Mouse (Mus musculus) liver, postnatal 0 days (tissue): ENCODE measurements around the gene Adtrp. TPM values are rescaled to one million over a fixed set of nuclear protein-coding genes. Genes with fewer than 3 reads are reported as not detected.

Experiments used
- ATAC-seq: fragments of 200-750 bp; cut with Nextera tagmentation; 2 replicates; pipeline ENCODE4 v1.8.0; 2017; ENCODE audit warnings: mild to moderate bottlenecking, moderate library complexity
- DNase-seq: peaks from one replicate; pipeline ENCODE4 v3.0.0-alpha.2; 2016
- H3K27ac ChIP-seq: fragments of 300-500 bp; sonication (generic); 2 replicates; pipeline ENCODE4 v1.5.1; 2014; ENCODE audit warnings: antibody characterized with exemption, moderate library complexity, mild to moderate bottlenecking, low read depth
- H3K27me3 ChIP-seq: fragments of 300-500 bp; sonication (generic); 2 replicates; pipeline ENCODE4 v1.6.1; 2014; ENCODE audit warnings: low read length, control low read depth, mixed read lengths; ENCODE audit not compliant: insufficient read depth
- H3K36me3 ChIP-seq: fragments of 300-500 bp; sonication (generic); replicated peaks from 2 replicates; pipeline ENCODE4 v1.6.1; 2014; ENCODE audit warnings: mild to moderate bottlenecking, control low read depth, low read length, moderate library complexity, mixed read lengths; ENCODE audit not compliant: insufficient read depth
- H3K4me1 ChIP-seq: fragments of 300-500 bp; sonication (generic); 2 replicates; pipeline ENCODE4 v1.6.1; 2014; ENCODE audit warnings: antibody characterized with exemption, mild to moderate bottlenecking, control low read depth; ENCODE audit not compliant: insufficient read depth
- H3K4me2 ChIP-seq: fragments of 300-500 bp; sonication (generic); 2 replicates; pipeline ENCODE4 v1.6.1; 2014; ENCODE audit warnings: low read depth, mild to moderate bottlenecking, low read length, moderate library complexity, mixed read lengths
- H3K4me3 ChIP-seq: fragments of 300-500 bp; sonication (generic); 2 replicates; pipeline ENCODE4 v1.5.1; 2014; ENCODE audit warnings: low read depth, low read length
- H3K9ac ChIP-seq: fragments of 300-500 bp; sonication (generic); replicated peaks from 2 replicates; pipeline ENCODE4 v1.6.1; 2014; ENCODE audit warnings: mild to moderate bottlenecking, moderate library complexity
- H3K9me3 ChIP-seq: fragments of 300-500 bp; sonication (generic); 2 replicates; pipeline ENCODE4 v1.6.1; 2016; ENCODE audit warnings: mild to moderate bottlenecking, control low read depth, low read length, mixed read lengths
- CTCF ChIP-seq: sonication (generic); IDR thresholded peaks from 2 replicates; pipeline ENCODE4 v1.5.1; 2016; ENCODE audit warnings: antibody characterized with exemption, low read depth
- EP300 ChIP-seq: IDR thresholded peaks from 2 replicates; pipeline ENCODE4 v1.6.1; 2016; ENCODE audit warnings: antibody characterized with exemption, low read depth, mild to moderate bottlenecking
- WGBS: fragments of 180-500 bp; shearing (Covaris S2); extraction: QIAGEN DNeasy Blood & Tissue Kit; methylation state at CpG from one replicate; pipeline ENCODE4 v1.1.7; 2014; ENCODE audit not compliant: insufficient replicate concordance; 5-methylcytosine and 5-hydroxymethylcytosine counted together
- polyA plus RNA-seq: library from polyadenylated mRNA; unstranded; fragments of >200 nt; fragmentation: Nextera tagmentation; extraction: Ambion mirVana; gene quantifications from 2 replicates; pipeline ENCODE4 v1.2.1, GENCODE M21; 2015

The Adtrp gene
- polyA plus RNA-seq, 1 experiment from 2014 or later, result 94.2 TPM

DNA sequence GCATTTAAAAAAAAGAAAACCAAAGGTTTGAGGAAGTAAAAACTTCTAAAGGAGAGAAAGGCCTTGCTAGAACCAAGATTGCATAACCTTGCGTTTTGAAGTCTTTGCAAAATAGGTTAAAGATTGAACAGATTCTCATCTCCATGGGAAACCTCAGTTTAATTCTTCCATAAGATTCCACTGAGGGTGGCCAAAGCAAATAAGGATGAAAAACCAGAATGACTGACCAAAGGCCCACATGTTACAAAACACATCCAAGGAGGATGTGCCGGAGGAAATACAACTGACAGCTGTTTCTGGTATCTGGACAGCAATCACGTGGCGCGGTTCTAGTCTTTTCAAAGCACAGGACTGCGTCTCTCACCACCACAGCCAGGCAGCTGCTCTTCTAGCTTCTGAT lies 18.1 kb upstream of the Adtrp start:
- no peak overlapping the region for H3K4me3 ChIP-seq
- no peak overlapping the region for H3K27ac ChIP-seq
- no peak for ATAC-seq
- peaks cover 6% of the 10 kb centered on the region for H3K4me1 ChIP-seq
- H3K27me3 ChIP-seq, result no peaks in the 10 kb centered on the region
- H3K9me3 ChIP-seq, result no peaks in the 10 kb centered on the region
- no peak overlapping the region for H3K9ac ChIP-seq
- WGBS, result 25% methylated on average over 6 of the region's 6 CpGs
- no peak overlapping the region for H3K4me2 ChIP-seq
- no peaks in the 10 kb centered on the region for H3K36me3 ChIP-seq
- no peak for DNase-seq
- TF ChIP-seq CTCF (no peak), EP300 (no peak)

GRCm38 (mm10) chr13:41865071-41865470 lies 17.6 kb upstream of the Adtrp start:
- no peak for DNase-seq

DNA sequence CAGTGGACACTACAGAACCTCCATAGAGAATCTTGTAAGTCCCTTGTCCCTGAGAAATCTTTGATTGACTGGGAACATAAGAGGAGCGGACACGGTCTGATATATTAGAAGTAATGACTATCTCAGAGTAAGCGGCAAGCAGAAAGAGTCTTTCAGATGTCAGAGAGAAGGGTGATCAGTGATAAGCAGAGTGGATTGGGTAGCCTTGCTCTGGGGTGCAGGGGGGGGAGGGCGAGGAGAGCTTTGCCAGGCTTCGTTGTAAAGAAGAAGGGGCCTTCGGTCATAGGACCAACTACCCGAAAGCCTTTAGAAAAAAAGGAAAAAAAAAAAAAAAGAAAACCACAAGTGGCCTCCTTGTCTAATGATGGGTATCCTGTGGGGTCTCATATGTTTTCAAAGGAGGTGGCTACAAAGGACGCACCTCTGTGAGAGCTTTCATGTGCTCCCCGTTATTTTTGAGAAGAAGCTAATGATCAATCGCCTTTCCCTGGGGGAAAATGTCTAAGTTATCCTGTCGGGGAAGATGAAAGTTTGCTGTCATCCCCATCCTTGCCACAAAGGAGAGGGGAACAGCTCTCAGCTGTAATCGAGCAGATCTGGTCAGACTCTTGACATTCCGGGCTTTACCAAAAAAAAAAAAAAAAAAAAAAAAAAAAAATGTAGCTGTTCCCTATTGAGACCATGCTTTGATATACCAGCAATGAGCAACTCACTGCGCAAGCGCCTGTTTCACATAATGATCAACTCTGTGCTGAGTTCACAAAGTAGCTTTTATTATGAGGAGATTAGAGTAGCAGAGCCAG lies 13.3 kb upstream of the Adtrp start:
- H3K27me3 ChIP-seq, result no peaks in the 10 kb centered on the region
- TF ChIP-seq CTCF (no peak), EP300 (no peak)
- H3K4me3 ChIP-seq, result no peak overlapping the region
- ATAC-seq, result no peak
- H3K4me2 ChIP-seq, result no peak overlapping the region
- no peaks in the 10 kb centered on the region for H3K36me3 ChIP-seq
- DNase-seq, result no peak
- H3K9ac ChIP-seq, result no peak overlapping the region
- WGBS, result 87% methylated on average over 15 of the region's 15 CpGs
- no peaks in the 10 kb centered on the region for H3K9me3 ChIP-seq
- H3K27ac ChIP-seq, result no peak overlapping the region
- peaks cover 6% of the 10 kb centered on the region for H3K4me1 ChIP-seq

More at GRCm38 (mm10) chr13:41865071-41865470, 17.6 kb upstream of the Adtrp start:
- TF ChIP-seq CTCF, result no peak
- TF ChIP-seq EP300, result no peak
- H3K27ac ChIP-seq, result no peak overlapping the region
- no peaks in the 10 kb centered on the region for H3K9me3 ChIP-seq
- H3K4me2 ChIP-seq, result no peak overlapping the region
- no peak for ATAC-seq
- no peak overlapping the region for H3K9ac ChIP-seq
- WGBS, result 73% methylated on average over 5 of the region's 5 CpGs
- no peaks in the 10 kb centered on the region for H3K27me3 ChIP-seq
- no peaks in the 10 kb centered on the region for H3K36me3 ChIP-seq
- H3K4me1 ChIP-seq, result peaks cover 6% of the 10 kb centered on the region
- no peak overlapping the region for H3K4me3 ChIP-seq

GRCm38 (mm10) chr13:41855206-41856185 lies 8.0 kb upstream of the Adtrp start:
- Histone ChIP-seq H3K27me3 (no peaks in the 10 kb centered on the region), H3K9me3 (no peaks in the 10 kb centered on the region), H3K9ac (no peak overlapping the region), H3K4me2 (no peak overlapping the region), H3K36me3 (no peaks in the 10 kb centered on the region), H3K4me3 (no peak overlapping the region), H3K27ac (no peak overlapping the region), H3K4me1 (no peaks in the 10 kb centered on the region)
- ATAC-seq (no peak), DNase-seq (no peak)
- 69% methylated on average over 13 of the region's 13 CpGs for WGBS
- TF ChIP-seq CTCF (no peak), EP300 (no peak)

DNA sequence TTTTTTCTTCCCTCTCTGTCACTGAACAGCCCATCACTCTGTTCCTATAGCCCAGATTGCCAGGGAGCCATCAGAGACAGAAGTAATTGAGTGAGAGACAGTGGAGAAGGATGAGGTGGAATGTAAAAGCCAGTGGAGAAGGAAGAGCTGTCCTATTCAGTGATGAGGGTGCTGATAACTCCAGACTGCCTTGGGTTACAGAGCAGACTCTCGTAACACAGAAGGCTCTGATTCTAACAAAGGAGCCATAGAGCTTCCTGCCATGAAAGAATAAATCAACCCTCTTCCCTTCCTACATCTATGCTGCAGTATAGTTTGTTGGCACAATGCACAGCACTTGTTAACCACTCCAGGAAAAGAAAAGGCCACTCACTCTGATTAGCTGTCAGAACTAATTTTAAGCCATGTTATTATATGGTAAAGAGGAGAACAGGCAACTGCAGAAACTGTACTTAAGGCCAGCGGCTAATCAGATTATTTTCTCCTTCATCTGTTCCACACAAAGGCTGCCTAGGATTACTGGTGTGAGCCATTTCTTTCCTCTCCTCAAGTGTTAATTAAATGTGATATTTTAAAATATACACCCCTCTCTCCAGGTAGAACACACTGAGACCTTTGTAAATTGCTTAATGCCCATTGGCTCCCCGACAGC lies 3.4 kb upstream of the Adtrp start:
- DNase-seq, result no peak
- H3K4me1 ChIP-seq, result no peaks in the 10 kb centered on the region
- no peaks in the 10 kb centered on the region for H3K9me3 ChIP-seq
- no peak overlapping the region for H3K4me3 ChIP-seq
- no peak overlapping the region for H3K9ac ChIP-seq
- H3K4me2 ChIP-seq, result no peak overlapping the region
- TF ChIP-seq EP300 (no peak), CTCF (no peak)
- ATAC-seq, result no peak
- H3K27ac ChIP-seq, result no peak overlapping the region
- no peaks in the 10 kb centered on the region for H3K27me3 ChIP-seq
- H3K36me3 ChIP-seq, result no peaks in the 10 kb centered on the region
- 76% methylated on average over 3 of the region's 3 CpGs for WGBS

DNA sequence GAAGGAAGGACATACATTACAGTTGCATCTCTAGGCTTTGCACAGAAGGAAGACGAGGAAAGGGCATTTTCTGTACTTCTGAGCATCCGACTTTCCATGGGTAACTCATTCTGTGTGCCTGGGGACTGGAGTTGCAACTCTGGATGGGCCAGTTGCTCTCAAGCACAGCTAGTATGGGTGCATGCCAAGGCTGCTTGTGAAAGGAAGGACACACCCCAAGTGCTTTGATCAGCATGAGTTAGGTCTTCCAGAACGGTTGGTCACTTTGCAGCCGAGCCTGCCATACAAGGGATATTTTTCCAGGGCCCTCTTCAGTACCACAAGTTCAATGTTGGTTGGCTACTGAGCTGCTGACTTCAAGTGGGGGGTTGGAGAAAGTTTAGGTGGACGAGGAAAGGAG lies 968 bp downstream of the Adtrp start:
- Histone ChIP-seq H3K9ac (no peak overlapping the region), H3K4me2 (no peak overlapping the region), H3K4me3 (no peak overlapping the region), H3K36me3 (no peaks in the 10 kb centered on the region), H3K27me3 (no peaks in the 10 kb centered on the region), H3K4me1 (no peaks in the 10 kb centered on the region), H3K9me3 (no peaks in the 10 kb centered on the region), H3K27ac (no peak overlapping the region)
- ATAC-seq, result no peak
- WGBS, result 80% methylated on average over 5 of the region's 5 CpGs
- DNase-seq, result no peak
- TF ChIP-seq EP300 (no peak), CTCF (no peak)
